Mouse (Mus musculus) urinary bladder, postnatal 25 days (tissue): ENCODE data around the gene Cyp4a29.
"Not testable (repeated sequence)": the region's sequence is repeated elsewhere in the genome, so short reads cannot be mapped to it uniquely, and the experiment has no call there.

ENCODE experiments used
- DNase-seq: peaks from one replicate; pipeline ENCODE4 v3.0.0; 2022; ENCODE audit warnings: low spot score

Cyp4a29 gene

GRCm38 (mm10) chr4:115241784-115242183, at the start of gene Cyp4a29:
Gene Cyp4a29 (plus strand): TSS chr4:115242084.
- DNase-seq, result no peak

GRCm38 (mm10) chr4:115232901-115233300, 9.0 kb upstream of the Cyp4a29 start:
- not testable (repeated sequence) for DNase-seq

GRCm38 (mm10) chr4:115236462-115237096, 5.3 kb upstream of the Cyp4a29 start:
- DNase-seq, result no peak

GRCm38 (mm10) chr4:115264687-115265569, 23.0 kb downstream of the Cyp4a29 start:
- not testable (repeated sequence) for DNase-seq

GRCm38 (mm10) chr4:115278215-115278982, 36.5 kb downstream of the Cyp4a29 start:
- DNase-seq, result not testable (repeated sequence)

- no peak for DNase-seq
Measured at GRCm38 (mm10) chr4:115280342-115280741, 38.5 kb downstream of the Cyp4a29 start.

- not testable (repeated sequence) for DNase-seq
Measured at GRCm38 (mm10) chr4:115280779-115281178, 38.9 kb downstream of the Cyp4a29 start.

- DNase-seq, result not testable (repeated sequence)
Measured at GRCm38 (mm10) chr4:115281231-115281767, 39.4 kb downstream of the Cyp4a29 start.

GRCm38 (mm10) chr4:115298746-115299145, 56.9 kb downstream of the Cyp4a29 start, which contains the start of gene Cyp4a12a:
Gene Cyp4a12a (plus strand): TSS chr4:115299046.
- not testable (repeated sequence) for DNase-seq
